Mouse (Mus musculus): ENCODE measurements around the gene Myl7. TPM values are rescaled to one million over a fixed set of nuclear protein-coding genes. Genes with fewer than 3 reads are reported as not detected.

Myl7 gene
- polyA plus RNA-seq, 1 experiment from 2014 or later, result 5,941 TPM

DNA sequence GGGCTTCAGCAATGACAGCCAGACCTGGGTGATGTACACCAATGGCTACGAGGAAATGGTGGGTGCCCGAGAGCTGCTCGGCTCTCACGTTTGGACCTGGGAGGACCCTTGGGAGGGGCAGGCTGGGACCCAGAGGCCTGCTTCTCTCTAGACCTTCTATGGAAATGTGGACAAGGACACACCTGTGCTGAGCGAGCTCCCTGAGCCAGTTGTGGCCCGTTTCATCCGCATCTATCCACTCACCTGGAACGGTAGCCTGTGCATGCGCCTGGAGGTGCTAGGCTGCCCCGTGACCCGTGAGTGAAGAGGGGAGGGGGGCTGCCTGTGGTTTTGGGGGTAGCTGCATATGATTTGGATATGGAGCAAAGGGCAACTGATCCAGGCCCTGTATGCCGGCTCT lies 30.3 kb downstream of the Myl7 start:
- WGBS, result 87% methylated on average over 12 of the region's 12 CpGs
- no peak overlapping the region for H3K4me2 ChIP-seq
- no peak for ATAC-seq (ENCODE audit: insufficient number of reproducible peaks, low FRiP score)
- H3K4me1 ChIP-seq (replicated peaks), result peaks cover 2% of the 10 kb centered on the region
- 0 out of 2 replicates have a peak, but pooled peaks cover 5% of the 10 kb centered on the region for H3K27me3 ChIP-seq (replicated peaks)
- H3K27ac ChIP-seq (ENCODE audit: poor library complexity, severe bottlenecking), result no peak overlapping the region
- peaks cover 73% of the 10 kb centered on the region for H3K36me3 ChIP-seq
- no peaks in the 10 kb centered on the region for H3K9me3 ChIP-seq (replicated peaks)
- no peak overlapping the region for H3K9ac ChIP-seq
- H3K4me3 ChIP-seq, result no peak overlapping the region

DNA sequence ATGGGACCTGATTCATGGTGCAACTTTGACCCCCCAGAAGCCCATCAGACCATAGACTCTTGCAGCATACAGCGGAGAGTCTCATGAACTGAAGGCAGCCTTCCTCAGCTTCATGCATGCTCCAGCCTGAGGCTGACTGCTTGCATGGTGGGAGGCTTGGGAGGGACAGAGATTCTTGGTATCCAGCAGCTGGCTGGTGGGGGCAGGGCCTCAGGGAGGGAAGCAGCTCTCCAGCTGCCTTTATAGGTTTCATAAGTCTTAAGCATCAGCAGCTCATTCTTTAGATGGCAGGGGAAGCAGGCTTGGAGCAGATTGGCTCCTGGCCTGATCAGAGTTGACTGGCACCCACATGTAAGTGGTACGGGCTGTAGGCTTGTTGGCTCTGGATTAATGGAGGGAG lies 31.4 kb downstream of the Myl7 start:
- Histone ChIP-seq H3K4me1 (replicated peaks) (peaks cover 13% of the 10 kb centered on the region), H3K9ac (no peak overlapping the region), H3K4me3 (no peak overlapping the region), H3K9me3 (replicated peaks) (no peaks in the 10 kb centered on the region), H3K36me3 (peaks cover 62% of the 10 kb centered on the region), H3K4me2 (no peak overlapping the region), H3K27me3 (replicated peaks) (0 out of 2 replicates have a peak, but pooled peaks cover 5% of the 10 kb centered on the region), H3K27ac (ENCODE audit: poor library complexity, severe bottlenecking) (no peak overlapping the region)
- 92% methylated on average over 2 of the region's 2 CpGs for WGBS
- ATAC-seq (ENCODE audit: insufficient number of reproducible peaks, low FRiP score), result no peak

GRCm38 (mm10) chr11:5862394-5863105 lies 36.0 kb downstream of the Myl7 start:
- Histone ChIP-seq H3K4me1 (replicated peaks) (peaks cover 24% of the 10 kb centered on the region), H3K36me3 (peaks cover 17% of the 10 kb centered on the region), H3K9me3 (replicated peaks) (peaks cover 4% of the 10 kb centered on the region; the same call in 1 of the 2 replicates), H3K4me2 (peak overlapping the region; percentile 86), H3K27ac (ENCODE audit: poor library complexity, severe bottlenecking) (no peak overlapping the region), H3K9ac (peak overlapping the region; percentile 69), H3K27me3 (replicated peaks) (peaks cover 8% of the 10 kb centered on the region; the same call in 1 of the 2 replicates), H3K4me3 (peak overlapping the region; percentile 53)
- no peak for ATAC-seq (ENCODE audit: insufficient number of reproducible peaks, low FRiP score)
- WGBS, result 10% methylated on average over 15 of the region's 15 CpGs

DNA sequence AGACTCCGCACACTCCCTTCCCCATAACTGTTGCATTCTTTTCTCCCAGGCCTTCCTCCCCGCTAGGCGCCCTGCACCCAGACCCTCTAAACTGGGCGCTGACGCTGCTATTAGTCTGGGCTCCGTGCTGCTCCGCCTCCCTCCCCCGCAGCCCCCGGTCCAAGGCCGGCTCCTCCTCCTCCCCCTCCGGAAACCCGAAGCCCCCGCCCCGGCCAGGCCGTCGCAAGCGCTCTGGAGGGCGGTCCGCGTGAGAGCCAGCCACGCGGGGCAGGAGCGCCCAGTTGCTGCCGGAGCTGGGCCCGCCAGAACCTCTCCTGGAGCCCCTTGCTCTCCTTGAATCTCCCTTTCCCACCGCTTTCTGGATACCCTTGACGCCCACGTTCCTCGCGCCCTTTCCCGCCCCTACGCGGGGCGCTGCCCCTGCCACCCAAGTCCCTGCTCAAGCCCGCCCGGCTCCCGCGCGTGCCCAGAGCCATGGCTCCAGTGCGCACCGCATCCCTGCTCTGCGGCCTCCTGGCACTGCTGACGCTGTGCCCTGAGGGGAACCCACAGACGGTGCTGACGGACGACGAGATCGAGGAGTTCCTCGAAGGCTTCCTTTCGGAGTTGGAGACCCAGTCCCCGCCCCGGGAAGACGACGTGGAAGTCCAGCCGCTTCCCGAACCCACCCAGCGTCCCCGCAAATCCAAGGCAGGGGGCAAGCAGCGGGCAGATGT lies 36.7 kb downstream of the Myl7 start, which contains the start of gene Aebp1:
Aebp1 (plus strand) TSS at position 270 of the 716 bp plus-strand sequence.
- Histone ChIP-seq H3K27ac (ENCODE audit: poor library complexity, severe bottlenecking) (no peak within 1 kb of the TSS), H3K4me2 (peak within 1 kb of the TSS; percentile 86), H3K9me3 (replicated peaks) (peaks cover 4% of the 10 kb centered on the region; the same call in 1 of the 2 replicates), H3K27me3 (replicated peaks) (peaks cover 8% of the 10 kb centered on the region; the same call in 1 of the 2 replicates), H3K4me3 (peak within 1 kb of the TSS; percentile 53), H3K4me1 (replicated peaks) (peaks cover 28% of the 10 kb centered on the region), H3K9ac (peak within 1 kb of the TSS; percentile 69), H3K36me3 (peaks cover 15% of the 10 kb centered on the region)
- WGBS, result 1% methylated on average over 59 of the region's 59 CpGs
- ATAC-seq (ENCODE audit: insufficient number of reproducible peaks, low FRiP score), result peak; percentile 64

GRCm38 (mm10) chr11:5860639-5861038 lies 37.9 kb downstream of the Myl7 start:
- Histone ChIP-seq H3K4me3 (no peak overlapping the region), H3K36me3 (peaks cover 13% of the 10 kb centered on the region), H3K4me1 (replicated peaks) (peaks cover 40% of the 10 kb centered on the region), H3K9me3 (replicated peaks) (peaks cover 4% of the 10 kb centered on the region; the same call in 1 of the 2 replicates), H3K27ac (ENCODE audit: poor library complexity, severe bottlenecking) (no peak overlapping the region), H3K4me2 (no peak overlapping the region), H3K9ac (no peak overlapping the region), H3K27me3 (replicated peaks) (peaks cover 8% of the 10 kb centered on the region; the same call in 1 of the 2 replicates)
- 58% methylated on average over 6 of the region's 6 CpGs for WGBS
- no peak for ATAC-seq (ENCODE audit: insufficient number of reproducible peaks, low FRiP score)

DNA sequence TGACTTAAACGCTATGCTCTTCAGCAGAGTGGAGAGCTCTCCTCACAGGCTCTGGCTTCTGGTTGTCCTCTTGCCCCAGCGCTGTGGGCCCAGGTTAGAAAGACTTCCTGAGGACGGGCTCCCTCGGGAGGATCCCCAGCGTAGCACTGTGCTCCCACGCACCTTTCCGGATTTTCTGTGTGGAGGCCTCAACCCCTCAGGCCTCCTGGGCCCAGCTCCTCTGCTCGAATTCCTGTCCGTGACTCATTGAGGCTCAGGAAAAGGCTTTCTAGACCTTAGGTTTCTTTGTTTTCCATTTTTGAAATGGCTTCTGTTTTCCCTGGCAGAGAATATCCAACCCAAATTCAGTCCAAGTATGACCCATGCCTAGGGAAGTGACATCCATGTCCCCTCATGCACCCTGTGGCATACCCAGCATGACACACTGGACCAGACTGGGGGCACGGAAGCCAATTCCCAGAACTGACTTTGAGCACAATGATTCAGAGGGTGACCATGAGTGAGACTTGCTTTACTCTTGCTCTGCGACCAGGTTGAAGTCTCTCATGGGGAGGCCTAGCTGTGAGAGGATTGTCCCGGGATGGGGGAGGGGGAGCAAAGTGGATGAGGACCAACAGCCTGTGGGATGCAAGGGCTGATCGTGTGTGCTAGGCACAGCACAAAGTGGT lies 38.6 kb downstream of the Myl7 start:
- 79% methylated on average over 13 of the region's 13 CpGs for WGBS
- no peak overlapping the region for H3K27ac ChIP-seq (ENCODE audit: poor library complexity, severe bottlenecking)
- no peak for ATAC-seq (ENCODE audit: insufficient number of reproducible peaks, low FRiP score)

DNA sequence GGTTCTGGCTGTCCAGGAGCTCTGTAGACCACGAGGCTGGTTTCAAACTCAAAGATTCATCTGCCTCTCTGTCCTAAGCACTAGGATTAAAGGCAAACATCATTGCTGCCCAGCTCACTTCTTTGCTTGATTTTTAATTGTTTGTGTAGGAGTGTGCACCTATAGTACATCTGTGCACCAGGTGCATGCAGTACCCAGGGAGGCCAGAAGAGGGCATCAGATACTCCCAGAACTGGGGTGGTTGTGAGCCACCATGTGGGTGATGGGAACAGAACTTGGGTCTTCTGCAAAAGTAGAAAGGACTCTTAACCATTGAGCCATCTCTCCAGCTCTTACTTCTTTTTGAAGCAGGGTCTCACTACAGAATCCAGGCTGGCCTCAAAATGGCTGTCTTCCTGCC lies 39.9 kb downstream of the Myl7 start:
- 74% methylated on average over 1 of the region's 1 CpGs for WGBS
- no peaks in the 10 kb centered on the region for H3K36me3 ChIP-seq
- H3K27me3 ChIP-seq (replicated peaks), result peaks cover 5% of the 10 kb centered on the region; the same call in 1 of the 2 replicates
- peaks cover 40% of the 10 kb centered on the region for H3K4me1 ChIP-seq (replicated peaks)
- H3K4me2 ChIP-seq, result no peak overlapping the region
- H3K9ac ChIP-seq, result no peak overlapping the region
- no peak overlapping the region for H3K4me3 ChIP-seq
- no peak for ATAC-seq (ENCODE audit: insufficient number of reproducible peaks, low FRiP score)
- no peak overlapping the region for H3K27ac ChIP-seq (ENCODE audit: poor library complexity, severe bottlenecking)
- peaks cover 4% of the 10 kb centered on the region; the same call in 1 of the 2 replicates for H3K9me3 ChIP-seq (replicated peaks)

More for the DNA sequence above, 38.6 kb downstream of the Myl7 start:
- Histone ChIP-seq H3K36me3 (peaks cover 8% of the 10 kb centered on the region), H3K9ac (no peak overlapping the region), H3K9me3 (replicated peaks) (peaks cover 4% of the 10 kb centered on the region; the same call in 1 of the 2 replicates), H3K27me3 (replicated peaks) (peaks cover 8% of the 10 kb centered on the region; the same call in 1 of the 2 replicates), H3K4me1 (replicated peaks) (peaks cover 40% of the 10 kb centered on the region), H3K4me2 (no peak overlapping the region), H3K4me3 (no peak overlapping the region)

GRCm38 (mm10) chr11:5856479-5857130 lies 42.0 kb downstream of the Myl7 start:
- Histone ChIP-seq H3K9ac (no peak overlapping the region), H3K4me1 (replicated peaks) (peaks cover 32% of the 10 kb centered on the region), H3K9me3 (replicated peaks) (peaks cover 4% of the 10 kb centered on the region; the same call in 1 of the 2 replicates), H3K36me3 (no peaks in the 10 kb centered on the region), H3K27ac (ENCODE audit: poor library complexity, severe bottlenecking) (no peak overlapping the region), H3K4me2 (no peak overlapping the region), H3K4me3 (no peak overlapping the region), H3K27me3 (replicated peaks) (no peaks in the 10 kb centered on the region; the same call in 1 of the 2 replicates)
- WGBS, result 63% methylated on average over 8 of the region's 8 CpGs
- ATAC-seq (ENCODE audit: insufficient number of reproducible peaks, low FRiP score), result no peak

DNA sequence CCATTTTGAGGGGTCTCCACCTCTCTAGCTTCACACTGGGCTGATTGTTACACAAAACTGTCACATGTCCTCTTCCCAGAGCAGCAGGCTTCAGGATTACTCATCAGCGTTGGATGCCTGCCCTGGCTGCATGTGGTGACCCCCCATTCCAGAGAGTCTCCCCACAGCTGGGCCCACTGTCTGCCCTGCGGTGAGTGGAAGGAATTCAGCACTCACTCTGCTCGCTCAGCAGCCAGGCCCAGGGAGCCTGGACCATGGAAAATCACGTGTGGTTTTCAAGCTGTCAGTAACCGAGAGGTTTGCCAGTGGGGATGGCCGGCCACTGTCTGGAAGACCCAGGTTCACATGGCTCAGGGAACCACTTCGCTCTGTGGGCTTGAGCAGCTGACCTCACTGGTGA lies 42.7 kb downstream of the Myl7 start:
- ATAC-seq (ENCODE audit: insufficient number of reproducible peaks, low FRiP score), result no peak
- Histone ChIP-seq H3K4me3 (no peak overlapping the region), H3K4me1 (replicated peaks) (peaks cover 34% of the 10 kb centered on the region), H3K9ac (0 out of 2 replicates have a peak overlapping the region, but pooled peaks have one; percentile 4), H3K9me3 (replicated peaks) (peaks cover 4% of the 10 kb centered on the region; the same call in 1 of the 2 replicates), H3K36me3 (no peaks in the 10 kb centered on the region), H3K4me2 (no peak overlapping the region), H3K27me3 (replicated peaks) (no peaks in the 10 kb centered on the region; the same call in 1 of the 2 replicates), H3K27ac (ENCODE audit: poor library complexity, severe bottlenecking) (0 out of 2 replicates have a peak overlapping the region, but pooled peaks have one; percentile 14)
- 25% methylated on average over 7 of the region's 7 CpGs for WGBS

GRCm38 (mm10) chr11:5855481-5855880 lies 43.1 kb downstream of the Myl7 start:
- ATAC-seq (ENCODE audit: insufficient number of reproducible peaks, low FRiP score), result no peak
- Histone ChIP-seq H3K4me3 (no peak overlapping the region), H3K27me3 (replicated peaks) (no peaks in the 10 kb centered on the region; the same call in 1 of the 2 replicates), H3K27ac (ENCODE audit: poor library complexity, severe bottlenecking) (no peak overlapping the region), H3K9ac (0 out of 2 replicates have a peak overlapping the region, but pooled peaks have one; percentile 4), H3K36me3 (no peaks in the 10 kb centered on the region), H3K4me1 (replicated peaks) (peaks cover 38% of the 10 kb centered on the region), H3K4me2 (no peak overlapping the region), H3K9me3 (replicated peaks) (peaks cover 4% of the 10 kb centered on the region; the same call in 1 of the 2 replicates)

Measured in heart, embryonic 12.5 days (tissue).